Mouse (Mus musculus) ES-Bruce4 (cell line): ENCODE measurements around the gene Vps37c. TPM values are rescaled to one million over a fixed set of nuclear protein-coding genes. Genes with fewer than 3 reads are reported as not detected.

ENCODE experiments used
- H3K27ac ChIP-seq: 2 replicates; pipeline ENCODE4 v1.5.1; 2012; ENCODE audit warnings: low read length, inconsistent platforms; ENCODE audit not compliant: insufficient read depth
- H3K27me3 ChIP-seq: 2 replicates; pipeline ENCODE4 v1.6.1; 2012; ENCODE audit warnings: mild to moderate bottlenecking, low read length, inconsistent platforms; ENCODE audit not compliant: control insufficient read depth, poor library complexity, insufficient read depth, severe bottlenecking
- H3K36me3 ChIP-seq: 2 replicates; pipeline ENCODE4 v1.6.1; 2012; ENCODE audit warnings: inconsistent platforms, mild to moderate bottlenecking, low read length, moderate library complexity; ENCODE audit not compliant: control insufficient read depth, poor library complexity, insufficient read depth, severe bottlenecking
- H3K4me1 ChIP-seq: one replicate; pipeline ENCODE4 v1.8.1; 2011; ENCODE audit warnings: low read length; ENCODE audit not compliant: control insufficient read depth, insufficient read depth
- H3K4me3 ChIP-seq: 2 replicates; pipeline ENCODE4 v1.5.1; 2011; ENCODE audit warnings: low read depth, mild to moderate bottlenecking, low read length
- H3K9ac ChIP-seq: 2 replicates; pipeline ENCODE4 v1.6.1; 2012; ENCODE audit warnings: low read depth, mild to moderate bottlenecking, inconsistent platforms; ENCODE audit not compliant: poor library complexity, severe bottlenecking
- H3K9me3 ChIP-seq: replicated peaks from 2 replicates; pipeline ENCODE4 v1.6.1; 2012; ENCODE audit warnings: mild to moderate bottlenecking, low read length, inconsistent platforms; ENCODE audit not compliant: control insufficient read depth, poor library complexity, insufficient read depth, severe bottlenecking
- CTCF ChIP-seq: IDR thresholded peaks from one replicate; pipeline ENCODE4 v1.8.1; 2011; ENCODE audit warnings: low read depth, low read length
- EP300 ChIP-seq: IDR thresholded peaks from 2 replicates; pipeline ENCODE4 v1.6.1; 2011; ENCODE audit warnings: low read depth, low read length; ENCODE audit not compliant: insufficient read depth
- POLR2A ChIP-seq: IDR thresholded peaks from one replicate; pipeline ENCODE4 v1.8.1; 2011; ENCODE audit warnings: low read length; ENCODE audit not compliant: insufficient read depth
- polyA plus RNA-seq: library from polyadenylated mRNA; stranded (reverse); fragments of >200 nt; gene quantifications from 2 replicates; pipeline ENCODE4 v1.2.4, GENCODE M21; 2011; ENCODE audit warnings: low read depth; ENCODE audit not compliant: missing spikeins, insufficient read depth, insufficient read length

Vps37c gene
- polyA plus RNA-seq, 1 experiment, result 11.5 TPM

GRCm38 (mm10) chr19:10738038-10738437 is 49.5 kb downstream of the Vps37c start:
- peaks cover 3% of the 10 kb centered on the region for H3K4me1 ChIP-seq
- H3K27me3 ChIP-seq, result no peaks in the 10 kb centered on the region
- H3K27ac ChIP-seq, result no peak overlapping the region
- no peak for TF ChIP-seq POLR2A
- TF ChIP-seq CTCF, result no peak
- TF ChIP-seq EP300, result no peak
- H3K4me3 ChIP-seq, result no peak overlapping the region
- H3K9me3 ChIP-seq, result no peaks in the 10 kb centered on the region
- H3K36me3 ChIP-seq, result no peaks in the 10 kb centered on the region
- no peak overlapping the region for H3K9ac ChIP-seq

GRCm38 (mm10) chr19:10738811-10739210 is 50.3 kb downstream of the Vps37c start, which contains the start of gene Cd5:
TSS of gene Cd5 (minus strand) at chr19:10739002.
- Histone ChIP-seq H3K27ac (no peak within 1 kb of the TSS), H3K27me3 (no peaks in the 10 kb centered on the region), H3K36me3 (no peaks in the 10 kb centered on the region), H3K9me3 (no peaks in the 10 kb centered on the region), H3K4me3 (no peak within 1 kb of the TSS), H3K9ac (no peak within 1 kb of the TSS), H3K4me1 (peaks cover 3% of the 10 kb centered on the region)
- TF ChIP-seq CTCF (no peak), POLR2A (no peak), EP300 (no peak)

- H3K9ac ChIP-seq, result no peak overlapping the region
- H3K27me3 ChIP-seq, result no peaks in the 10 kb centered on the region
- H3K36me3 ChIP-seq, result no peaks in the 10 kb centered on the region
- no peaks in the 10 kb centered on the region for H3K9me3 ChIP-seq
- no peak for TF ChIP-seq EP300
- no peak for TF ChIP-seq CTCF
- no peak for TF ChIP-seq POLR2A
- no peak overlapping the region for H3K4me3 ChIP-seq
- no peak overlapping the region for H3K27ac ChIP-seq
- H3K4me1 ChIP-seq, result peaks cover 3% of the 10 kb centered on the region
Observed at GRCm38 (mm10) chr19:10739916-10740315, 51.4 kb downstream of the Vps37c start.

- Histone ChIP-seq H3K27me3 (no peaks in the 10 kb centered on the region), H3K9ac (no peak overlapping the region), H3K4me3 (no peak overlapping the region), H3K36me3 (no peaks in the 10 kb centered on the region), H3K27ac (no peak overlapping the region), H3K9me3 (no peaks in the 10 kb centered on the region), H3K4me1 (peaks cover 3% of the 10 kb centered on the region)
- TF ChIP-seq EP300 (peak; percentile 38; the same call in 1 of the 2 replicates), POLR2A (no peak)
Observed at GRCm38 (mm10) chr19:10740641-10741440, 52.3 kb downstream of the Vps37c start.

GRCm38 (mm10) chr19:10742145-10742544 is 53.6 kb downstream of the Vps37c start:
- H3K27ac ChIP-seq, result no peak overlapping the region
- H3K9ac ChIP-seq, result no peak overlapping the region
- no peak overlapping the region for H3K4me3 ChIP-seq
- TF ChIP-seq EP300, result no peak
- no peak for TF ChIP-seq CTCF
- no peak for TF ChIP-seq POLR2A
- no peaks in the 10 kb centered on the region for H3K36me3 ChIP-seq
- no peaks in the 10 kb centered on the region for H3K27me3 ChIP-seq
- peaks cover 3% of the 10 kb centered on the region for H3K4me1 ChIP-seq
- no peaks in the 10 kb centered on the region for H3K9me3 ChIP-seq

GRCm38 (mm10) chr19:10742565-10742964 is 54.0 kb downstream of the Vps37c start:
- TF ChIP-seq CTCF (no peak), EP300 (no peak), POLR2A (no peak)
- Histone ChIP-seq H3K9ac (no peak overlapping the region), H3K9me3 (no peaks in the 10 kb centered on the region), H3K4me3 (no peak overlapping the region), H3K27ac (no peak overlapping the region), H3K27me3 (no peaks in the 10 kb centered on the region), H3K4me1 (peaks cover 3% of the 10 kb centered on the region), H3K36me3 (no peaks in the 10 kb centered on the region)
